Mouse (Mus musculus): ENCODE data around the gene St6galnac3. TPM values are rescaled to one million over a fixed set of nuclear protein-coding genes. Genes with fewer than 3 reads are reported as not detected.

St6galnac3 gene
- polyA plus RNA-seq, 1 experiment from 2014 or later, result 10.5 TPM

GRCm38 (mm10) chr3:153690553-153690952 is 34.4 kb downstream of the St6galnac3 start:
- Histone ChIP-seq H3K4me1 (ENCODE audit: control insufficient read depth, low read depth, low read length) (peaks cover 52% of the 10 kb centered on the region), H3K4me2 (ENCODE audit: low read depth, low read length) (peak overlapping the region; percentile 63), H3K9me3 (replicated peaks; ENCODE audit: control insufficient read depth, low read length) (no peaks in the 10 kb centered on the region), H3K4me3 (ENCODE audit: low read depth, low read length) (peak overlapping the region; percentile 9; the same call in 1 of the 2 replicates), H3K9ac (ENCODE audit: low read depth, low read length) (peak overlapping the region; percentile 61), H3K27ac (ENCODE audit: low read length) (peak overlapping the region; percentile 92), H3K36me3 (ENCODE audit: control insufficient read depth, insufficient read depth) (no peaks in the 10 kb centered on the region), H3K27me3 (ENCODE audit: control insufficient read depth, insufficient read depth, low read depth, low read length) (no peaks in the 10 kb centered on the region)
- ATAC-seq (ENCODE audit: low read depth), result no peak
- 49% methylated on average over 2 of the region's 2 CpGs for WGBS (ENCODE audit: insufficient replicate concordance)

DNA sequence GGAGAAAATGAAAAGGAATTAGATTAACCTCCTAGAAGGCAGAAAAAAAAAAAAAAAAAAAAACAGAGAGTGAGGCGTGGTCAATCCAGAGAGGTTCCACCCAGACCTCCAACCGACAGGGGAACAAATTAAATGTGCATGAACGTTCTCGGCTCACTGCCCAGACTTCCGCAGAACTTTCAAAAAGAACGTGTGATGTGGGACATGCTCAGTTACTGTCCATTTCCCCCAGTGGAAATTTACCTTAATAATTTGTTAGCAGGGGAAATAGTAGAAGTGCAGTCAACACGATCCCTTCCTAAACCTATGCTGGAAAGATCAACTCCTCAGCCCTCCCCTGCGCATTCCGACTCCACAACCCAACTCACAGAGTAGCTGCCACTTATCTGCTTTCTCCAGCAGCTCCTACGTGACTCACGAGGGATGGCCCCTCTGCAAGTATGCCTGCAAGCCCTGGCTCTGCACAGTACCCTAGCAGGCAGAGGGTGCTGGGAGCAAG is 35.1 kb downstream of the St6galnac3 start:
- Histone ChIP-seq H3K27ac (ENCODE audit: low read length) (peak overlapping the region; percentile 92), H3K36me3 (ENCODE audit: control insufficient read depth, insufficient read depth) (no peaks in the 10 kb centered on the region), H3K27me3 (ENCODE audit: control insufficient read depth, insufficient read depth, low read depth, low read length) (no peaks in the 10 kb centered on the region), H3K4me1 (ENCODE audit: control insufficient read depth, low read depth, low read length) (peaks cover 49% of the 10 kb centered on the region), H3K4me3 (ENCODE audit: low read depth, low read length) (peak overlapping the region; percentile 43), H3K9me3 (replicated peaks; ENCODE audit: control insufficient read depth, low read length) (0 out of 2 replicates have a peak, but pooled peaks cover 2% of the 10 kb centered on the region), H3K9ac (ENCODE audit: low read depth, low read length) (peak overlapping the region; percentile 61), H3K4me2 (ENCODE audit: low read depth, low read length) (peak overlapping the region; percentile 63)
- ATAC-seq (ENCODE audit: low read depth), result peak; percentile 97
- WGBS (ENCODE audit: insufficient replicate concordance), result 27% methylated on average over 11 of the region's 11 CpGs

DNA sequence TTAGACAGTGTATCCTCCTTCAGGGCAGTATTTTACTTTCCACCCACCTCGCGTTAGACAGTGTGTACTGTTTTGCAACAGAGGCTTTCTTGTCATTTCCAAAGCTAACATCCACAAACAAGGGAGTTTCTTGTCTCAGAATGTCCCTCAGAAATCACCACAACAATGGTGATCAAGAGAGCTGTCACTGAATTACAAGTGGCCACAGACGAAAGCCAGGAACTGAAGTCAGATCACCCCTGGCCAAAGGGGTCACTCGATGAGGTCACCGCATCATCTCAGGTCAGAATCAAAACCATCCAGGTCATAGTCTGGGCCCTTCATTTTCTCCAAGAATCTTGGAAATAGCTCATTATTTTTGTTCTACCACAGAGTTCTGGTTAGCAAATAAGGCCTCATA is 37.1 kb downstream of the St6galnac3 start:
- WGBS (ENCODE audit: insufficient replicate concordance), result 92% methylated on average over 5 of the region's 5 CpGs
- H3K27me3 ChIP-seq (ENCODE audit: control insufficient read depth, insufficient read depth, low read depth, low read length), result no peaks in the 10 kb centered on the region
- H3K4me2 ChIP-seq (ENCODE audit: low read depth, low read length), result 0 out of 2 replicates have a peak overlapping the region, but pooled peaks have one; percentile 63
- H3K9me3 ChIP-seq (replicated peaks; ENCODE audit: control insufficient read depth, low read length), result 0 out of 2 replicates have a peak, but pooled peaks cover 2% of the 10 kb centered on the region
- H3K9ac ChIP-seq (ENCODE audit: low read depth, low read length), result no peak overlapping the region
- no peaks in the 10 kb centered on the region for H3K36me3 ChIP-seq (ENCODE audit: control insufficient read depth, insufficient read depth)
- peaks cover 58% of the 10 kb centered on the region for H3K4me1 ChIP-seq (ENCODE audit: control insufficient read depth, low read depth, low read length)
- no peak overlapping the region for H3K4me3 ChIP-seq (ENCODE audit: low read depth, low read length)
- peak overlapping the region; percentile 92 for H3K27ac ChIP-seq (ENCODE audit: low read length)
- ATAC-seq (ENCODE audit: low read depth), result no peak

DNA sequence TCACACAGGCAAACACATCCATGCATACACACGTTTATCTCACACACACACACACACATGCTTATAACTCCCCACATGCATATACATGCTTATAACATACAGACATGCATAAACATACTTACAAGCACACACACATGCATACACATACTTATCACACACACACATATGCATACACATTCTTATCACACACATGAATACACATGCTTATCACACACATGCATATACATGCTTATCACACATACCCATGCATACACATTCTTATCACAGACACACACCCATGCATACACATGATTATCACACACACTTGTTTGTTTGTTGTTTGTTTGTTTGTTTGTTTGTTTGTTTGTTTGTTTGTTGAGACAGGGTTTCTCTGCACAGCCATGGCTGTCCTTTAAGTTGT is 40.1 kb downstream of the St6galnac3 start:
- peak overlapping the region; percentile 81 for H3K27ac ChIP-seq (ENCODE audit: low read length)
- no peaks in the 10 kb centered on the region for H3K36me3 ChIP-seq (ENCODE audit: control insufficient read depth, insufficient read depth)
- peaks cover 50% of the 10 kb centered on the region for H3K4me1 ChIP-seq (ENCODE audit: control insufficient read depth, low read depth, low read length)
- no peaks in the 10 kb centered on the region for H3K27me3 ChIP-seq (ENCODE audit: control insufficient read depth, insufficient read depth, low read depth, low read length)
- H3K9me3 ChIP-seq (replicated peaks; ENCODE audit: control insufficient read depth, low read length), result 0 out of 2 replicates have a peak, but pooled peaks cover 2% of the 10 kb centered on the region
- H3K4me2 ChIP-seq (ENCODE audit: low read depth, low read length), result no peak overlapping the region
- H3K4me3 ChIP-seq (ENCODE audit: low read depth, low read length), result no peak overlapping the region
- WGBS (ENCODE audit: insufficient replicate concordance), result 76% methylated on average over 1 of the region's 1 CpGs
- no peak overlapping the region for H3K9ac ChIP-seq (ENCODE audit: low read depth, low read length)
- ATAC-seq (ENCODE audit: low read depth), result peak; percentile 78

DNA sequence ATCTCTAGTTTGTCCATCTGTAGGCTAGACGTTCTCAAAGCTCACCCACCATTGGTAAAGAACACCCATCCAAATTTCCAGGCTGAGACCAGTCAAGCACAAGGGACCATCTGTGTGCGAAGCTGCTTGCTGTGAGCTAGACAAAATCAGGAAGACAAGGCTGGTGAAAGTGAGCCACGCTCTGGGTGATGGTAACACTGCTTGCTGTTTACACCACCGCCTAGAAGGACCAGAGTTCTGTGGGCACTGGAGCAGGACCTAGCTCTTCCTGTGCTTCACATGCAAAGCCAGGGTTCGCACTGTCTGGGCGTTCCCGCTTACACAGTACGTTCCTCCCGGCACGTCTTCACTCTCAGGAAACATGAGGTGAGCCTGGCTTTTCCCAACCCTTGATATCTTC is 42.7 kb downstream of the St6galnac3 start:
- Histone ChIP-seq H3K4me3 (ENCODE audit: low read depth, low read length) (no peak overlapping the region), H3K9ac (ENCODE audit: low read depth, low read length) (no peak overlapping the region), H3K27ac (ENCODE audit: low read length) (peak overlapping the region; percentile 35; the same call in 1 of the 2 replicates), H3K9me3 (replicated peaks; ENCODE audit: control insufficient read depth, low read length) (0 out of 2 replicates have a peak, but pooled peaks cover 2% of the 10 kb centered on the region), H3K4me2 (ENCODE audit: low read depth, low read length) (no peak overlapping the region), H3K4me1 (ENCODE audit: control insufficient read depth, low read depth, low read length) (peaks cover 37% of the 10 kb centered on the region), H3K27me3 (ENCODE audit: control insufficient read depth, insufficient read depth, low read depth, low read length) (no peaks in the 10 kb centered on the region), H3K36me3 (ENCODE audit: control insufficient read depth, insufficient read depth) (no peaks in the 10 kb centered on the region)
- 82% methylated on average over 10 of the region's 10 CpGs for WGBS (ENCODE audit: insufficient replicate concordance)
- ATAC-seq (ENCODE audit: low read depth), result no peak

GRCm38 (mm10) chr3:153681720-153682119 is 43.3 kb downstream of the St6galnac3 start:
- no peak overlapping the region for H3K9ac ChIP-seq (ENCODE audit: low read depth, low read length)
- no peaks in the 10 kb centered on the region for H3K27me3 ChIP-seq (ENCODE audit: control insufficient read depth, insufficient read depth, low read depth, low read length)
- ATAC-seq (ENCODE audit: low read depth), result peak; percentile 49
- no peaks in the 10 kb centered on the region for H3K36me3 ChIP-seq (ENCODE audit: control insufficient read depth, insufficient read depth)
- peak overlapping the region; percentile 23; the same call in 1 of the 2 replicates for H3K27ac ChIP-seq (ENCODE audit: low read length)
- H3K4me3 ChIP-seq (ENCODE audit: low read depth, low read length), result no peak overlapping the region
- H3K9me3 ChIP-seq (replicated peaks; ENCODE audit: control insufficient read depth, low read length), result 0 out of 2 replicates have a peak, but pooled peaks cover 2% of the 10 kb centered on the region
- H3K4me1 ChIP-seq (ENCODE audit: control insufficient read depth, low read depth, low read length), result peaks cover 37% of the 10 kb centered on the region
- no peak overlapping the region for H3K4me2 ChIP-seq (ENCODE audit: low read depth, low read length)
- WGBS (ENCODE audit: insufficient replicate concordance), result 32% methylated on average over 9 of the region's 9 CpGs

DNA sequence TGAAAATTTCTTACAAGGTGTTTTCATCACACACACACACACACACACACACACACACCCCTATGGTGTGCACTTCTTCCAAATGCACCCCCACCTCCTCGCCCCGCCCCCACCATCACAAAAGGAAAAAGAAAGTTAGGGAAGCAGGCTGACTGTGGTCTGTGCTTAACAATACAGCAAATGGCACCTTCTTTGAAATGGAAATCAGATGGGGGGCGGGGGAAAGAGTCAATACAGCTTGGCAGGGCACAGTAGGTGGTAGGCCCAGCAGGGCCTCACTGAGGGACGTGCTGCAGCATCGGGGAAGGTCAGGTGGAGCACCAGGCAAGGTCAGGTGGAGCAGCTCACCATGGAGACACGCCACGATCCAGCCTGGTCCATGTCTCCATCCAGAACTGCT is 49.1 kb downstream of the St6galnac3 start:
- H3K27me3 ChIP-seq (ENCODE audit: control insufficient read depth, insufficient read depth, low read depth, low read length), result no peaks in the 10 kb centered on the region
- 71% methylated on average over 7 of the region's 7 CpGs for WGBS (ENCODE audit: insufficient replicate concordance)
- H3K27ac ChIP-seq (ENCODE audit: low read length), result no peak overlapping the region
- peaks cover 23% of the 10 kb centered on the region for H3K4me1 ChIP-seq (ENCODE audit: control insufficient read depth, low read depth, low read length)
- H3K9me3 ChIP-seq (replicated peaks; ENCODE audit: control insufficient read depth, low read length), result no peaks in the 10 kb centered on the region
- no peak overlapping the region for H3K4me2 ChIP-seq (ENCODE audit: low read depth, low read length)
- H3K9ac ChIP-seq (ENCODE audit: low read depth, low read length), result no peak overlapping the region
- ATAC-seq (ENCODE audit: low read depth), result no peak
- no peak overlapping the region for H3K4me3 ChIP-seq (ENCODE audit: low read depth, low read length)
- no peaks in the 10 kb centered on the region for H3K36me3 ChIP-seq (ENCODE audit: control insufficient read depth, insufficient read depth)

DNA sequence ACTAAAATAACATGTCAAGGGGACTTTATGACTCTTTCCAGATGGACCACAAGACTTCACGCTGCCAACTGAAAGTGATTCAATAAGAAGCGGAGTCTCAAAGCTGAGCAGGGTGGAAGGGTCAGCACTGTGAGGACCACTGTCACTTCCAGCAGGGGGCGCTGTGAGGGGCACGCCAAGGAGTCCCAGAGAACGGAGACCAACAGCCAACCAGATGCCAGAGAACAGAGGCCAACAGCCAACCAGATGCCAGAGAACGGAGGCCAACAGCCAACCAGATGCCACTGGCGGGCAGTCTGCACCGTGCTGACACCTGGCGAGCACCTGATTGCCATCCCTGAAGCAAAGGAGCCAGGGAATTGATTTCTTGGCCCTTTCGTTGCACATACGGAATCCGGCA is 49.9 kb downstream of the St6galnac3 start:
- ATAC-seq (ENCODE audit: low read depth), result peak; percentile 56
- WGBS (ENCODE audit: insufficient replicate concordance), result 65% methylated on average over 12 of the region's 12 CpGs

GRCm38 (mm10) chr3:153674359-153674758 is 50.6 kb downstream of the St6galnac3 start:
- Histone ChIP-seq H3K9ac (ENCODE audit: low read depth, low read length) (no peak overlapping the region), H3K4me2 (ENCODE audit: low read depth, low read length) (no peak overlapping the region), H3K36me3 (ENCODE audit: control insufficient read depth, insufficient read depth) (no peaks in the 10 kb centered on the region), H3K27ac (ENCODE audit: low read length) (no peak overlapping the region), H3K4me3 (ENCODE audit: low read depth, low read length) (no peak overlapping the region), H3K9me3 (replicated peaks; ENCODE audit: control insufficient read depth, low read length) (no peaks in the 10 kb centered on the region), H3K27me3 (ENCODE audit: control insufficient read depth, insufficient read depth, low read depth, low read length) (no peaks in the 10 kb centered on the region), H3K4me1 (ENCODE audit: control insufficient read depth, low read depth, low read length) (peaks cover 27% of the 10 kb centered on the region)
- ATAC-seq (ENCODE audit: low read depth), result no peak
- 28% methylated on average over 8 of the region's 8 CpGs for WGBS (ENCODE audit: insufficient replicate concordance)

More for the DNA sequence above, 49.9 kb downstream of the St6galnac3 start:
- peaks cover 21% of the 10 kb centered on the region for H3K4me1 ChIP-seq (ENCODE audit: control insufficient read depth, low read depth, low read length)
- H3K27me3 ChIP-seq (ENCODE audit: control insufficient read depth, insufficient read depth, low read depth, low read length), result no peaks in the 10 kb centered on the region
- H3K36me3 ChIP-seq (ENCODE audit: control insufficient read depth, insufficient read depth), result no peaks in the 10 kb centered on the region
- H3K4me2 ChIP-seq (ENCODE audit: low read depth, low read length), result no peak overlapping the region
- H3K9me3 ChIP-seq (replicated peaks; ENCODE audit: control insufficient read depth, low read length), result no peaks in the 10 kb centered on the region
- no peak overlapping the region for H3K27ac ChIP-seq (ENCODE audit: low read length)
- H3K9ac ChIP-seq (ENCODE audit: low read depth, low read length), result no peak overlapping the region
- no peak overlapping the region for H3K4me3 ChIP-seq (ENCODE audit: low read depth, low read length)
